Mouse (Mus musculus) heart, postnatal 0 days (tissue): ENCODE measurements around the gene Tekt2. TPM values are rescaled to one million over a fixed set of nuclear protein-coding genes. Genes with fewer than 3 reads are reported as not detected.

Source experiments
- ATAC-seq: fragments of 200-750 bp; cut with Nextera tagmentation; 2 replicates; pipeline ENCODE4 v1.8.0; 2017; ENCODE audit warnings: low read depth, moderate number of reproducible peaks, moderate library complexity; ENCODE audit not compliant: insufficient read depth
- DNase-seq: peaks from one replicate; pipeline ENCODE4 v3.0.0-alpha.2; 2016; ENCODE audit warnings: low spot score
- H3K27ac ChIP-seq: fragments of 300-500 bp; sonication (generic); 2 replicates; pipeline ENCODE4 v1.5.1; 2014; ENCODE audit warnings: low read depth, mild to moderate bottlenecking
- H3K27me3 ChIP-seq: fragments of 300-500 bp; sonication (generic); 2 replicates; pipeline ENCODE4 v1.6.1; 2014; ENCODE audit warnings: low read length, mixed read lengths; ENCODE audit not compliant: control insufficient read depth, insufficient read depth
- H3K36me3 ChIP-seq: fragments of 300-500 bp; sonication (generic); replicated peaks from 2 replicates; pipeline ENCODE4 v1.6.1; 2014; ENCODE audit warnings: low read length, mixed read lengths; ENCODE audit not compliant: control insufficient read depth, insufficient read depth
- H3K4me1 ChIP-seq: fragments of 300-500 bp; sonication (generic); 2 replicates; pipeline ENCODE4 v1.6.1; 2014; ENCODE audit warnings: antibody characterized with exemption; ENCODE audit not compliant: control insufficient read depth, insufficient read depth
- H3K4me2 ChIP-seq: fragments of 300-500 bp; sonication (generic); 2 replicates; pipeline ENCODE4 v1.6.1; 2014; ENCODE audit warnings: low read depth, mild to moderate bottlenecking, low read length, moderate library complexity
- H3K4me3 ChIP-seq: fragments of 300-500 bp; sonication (generic); 2 replicates; pipeline ENCODE4 v1.5.1; 2014; ENCODE audit warnings: low read depth, low read length
- H3K9ac ChIP-seq: fragments of 300-500 bp; sonication (generic); replicated peaks from 2 replicates; pipeline ENCODE4 v1.6.1; 2014; ENCODE audit warnings: low read depth, low read length, mixed read lengths
- H3K9me3 ChIP-seq: fragments of 300-500 bp; sonication (generic); replicated peaks from 2 replicates; pipeline ENCODE4 v1.6.1; 2016; ENCODE audit warnings: low read length; ENCODE audit not compliant: control insufficient read depth
- CTCF ChIP-seq: IDR thresholded peaks from 2 replicates; pipeline ENCODE4 v1.5.1; 2016; ENCODE audit warnings: antibody characterized with exemption, control low read depth, low read depth
- EP300 ChIP-seq: IDR thresholded peaks from 2 replicates; pipeline ENCODE4 v1.6.1; 2016; ENCODE audit warnings: antibody characterized with exemption, low read depth
- WGBS: fragments of 180-500 bp; shearing (Covaris S2); extraction: QIAGEN DNeasy Blood & Tissue Kit; methylation state at CpG from one replicate; pipeline ENCODE4 v1.1.7; 2014; 5-methylcytosine and 5-hydroxymethylcytosine counted together
- polyA plus RNA-seq: library from polyadenylated mRNA; unstranded; fragments of >200 nt; fragmentation: Nextera tagmentation; extraction: Ambion mirVana; gene quantifications from 2 replicates; pipeline ENCODE4 v1.2.1, GENCODE M21; 2015
- total RNA-seq: library from RNA; depleted of rRNA; stranded (reverse); fragments of >200 nt; gene quantifications from 2 replicates; pipeline ENCODE4 v1.2.3, GENCODE M21; 2014; ENCODE audit warnings: low replicate concordance

Tekt2 gene
- total and polyA plus RNA-seq, 2 experiments from 2014 or later: 0.27 TPM; not detected in 1

DNA sequence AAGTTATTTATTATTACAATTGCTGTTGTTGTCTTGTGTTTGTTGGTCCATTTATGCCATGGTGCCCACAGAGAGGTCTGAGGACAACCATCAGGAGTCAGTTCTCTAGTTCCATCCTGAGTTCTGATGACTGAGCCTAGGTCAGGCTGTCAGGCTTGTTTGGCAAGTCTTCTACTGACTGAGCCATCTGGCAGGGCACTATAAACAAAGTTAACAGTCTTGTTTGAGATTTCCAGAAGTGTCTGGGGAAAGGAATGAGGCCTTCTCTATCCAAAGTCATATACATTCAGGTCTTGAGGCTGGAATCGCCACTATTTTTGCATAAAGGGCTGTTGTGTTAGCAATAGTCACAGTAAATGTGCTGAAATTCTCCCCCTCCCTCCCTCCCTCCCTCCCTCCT, 6.3 kb upstream of the Tekt2 start:
- no peak overlapping the region for H3K4me3 ChIP-seq
- H3K36me3 ChIP-seq: no peaks in the 10 kb centered on the region
- H3K27me3 ChIP-seq: no peaks in the 10 kb centered on the region
- WGBS: 70% methylated on average over 1 of the region's 1 CpGs
- no peak for ATAC-seq
- H3K4me1 ChIP-seq: no peaks in the 10 kb centered on the region
- H3K27ac ChIP-seq: no peak overlapping the region
- TF ChIP-seq EP300 (no peak), CTCF (no peak)
- no peak overlapping the region for H3K4me2 ChIP-seq
- DNase-seq: no peak
- no peaks in the 10 kb centered on the region for H3K9me3 ChIP-seq
- H3K9ac ChIP-seq: no peak overlapping the region

- no peak overlapping the region for H3K9ac ChIP-seq
- H3K4me2 ChIP-seq: no peak overlapping the region
- 93% methylated on average over 4 of the region's 4 CpGs for WGBS
- TF ChIP-seq CTCF (no peak), EP300 (no peak)
- no peak for ATAC-seq
- H3K4me1 ChIP-seq: no peaks in the 10 kb centered on the region
- H3K36me3 ChIP-seq: no peaks in the 10 kb centered on the region
- H3K9me3 ChIP-seq: no peaks in the 10 kb centered on the region
- 0 out of 2 replicates have a peak, but pooled peaks cover 3% of the 10 kb centered on the region for H3K27me3 ChIP-seq
- DNase-seq: no peak
- no peak overlapping the region for H3K4me3 ChIP-seq
- H3K27ac ChIP-seq: no peak overlapping the region
Observed at GRCm38 (mm10) chr4:126330295-126330694, 4.8 kb upstream of the Tekt2 start.

DNA sequence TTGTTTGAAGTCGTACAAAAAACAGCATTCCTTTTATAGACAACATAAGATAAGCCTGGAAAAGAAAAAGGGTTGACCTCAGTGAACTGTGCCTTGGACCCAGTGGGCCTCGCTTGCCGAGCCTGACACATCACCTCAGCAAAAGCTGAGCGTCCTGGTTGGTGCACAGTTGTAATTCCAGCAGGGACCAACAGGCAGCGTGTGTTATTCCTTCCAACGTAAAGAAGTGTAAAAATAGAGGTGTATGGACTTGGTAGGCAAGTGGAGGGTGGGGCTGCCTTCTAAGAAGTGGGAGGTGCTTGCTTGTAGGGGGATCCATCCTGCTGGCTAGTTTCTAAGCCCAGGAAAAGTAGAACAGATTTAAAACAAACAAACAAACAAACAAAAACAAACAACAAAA, 548 bp upstream of the Tekt2 start:
- Histone ChIP-seq H3K36me3 (no peaks in the 10 kb centered on the region), H3K9me3 (no peaks in the 10 kb centered on the region), H3K4me1 (0 out of 2 replicates have a peak, but pooled peaks cover 4% of the 10 kb centered on the region), H3K4me2 (no peak overlapping the region), H3K27me3 (0 out of 2 replicates have a peak, but pooled peaks cover 12% of the 10 kb centered on the region), H3K9ac (no peak overlapping the region), H3K27ac (no peak overlapping the region), H3K4me3 (no peak overlapping the region)
- ATAC-seq (no peak), DNase-seq (no peak)
- WGBS: 22% methylated on average over 6 of the region's 6 CpGs
- TF ChIP-seq EP300: no peak
- no peak for TF ChIP-seq CTCF

DNA sequence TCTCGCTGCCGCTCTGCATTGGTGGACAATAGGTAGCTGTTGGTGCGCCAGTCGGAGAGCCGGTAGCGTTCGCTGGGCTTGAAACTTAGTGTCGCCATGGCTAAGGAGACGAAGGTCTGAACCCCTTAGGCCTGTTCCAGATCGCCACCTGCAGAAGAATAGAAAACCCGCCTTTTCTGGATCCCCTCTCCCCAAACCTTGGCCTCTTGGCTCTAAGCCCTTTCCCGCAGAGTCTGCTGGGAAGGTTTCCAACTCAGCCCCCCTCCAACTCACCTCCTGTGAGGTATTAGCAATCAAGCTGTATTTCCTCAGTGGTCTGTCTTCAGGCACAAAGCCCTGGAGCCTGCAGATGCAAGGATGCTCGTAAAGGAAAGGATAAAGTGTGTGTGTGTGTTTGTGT, 627 bp downstream of the Tekt2 start:
- Histone ChIP-seq H3K36me3 (no peaks in the 10 kb centered on the region), H3K9me3 (no peaks in the 10 kb centered on the region), H3K4me2 (no peak overlapping the region), H3K4me3 (no peak overlapping the region), H3K27ac (no peak overlapping the region), H3K27me3 (0 out of 2 replicates have a peak, but pooled peaks cover 12% of the 10 kb centered on the region), H3K9ac (no peak overlapping the region), H3K4me1 (0 out of 2 replicates have a peak, but pooled peaks cover 4% of the 10 kb centered on the region)
- ATAC-seq (no peak), DNase-seq (no peak)
- 40% methylated on average over 13 of the region's 13 CpGs for WGBS
- no peak for TF ChIP-seq EP300
- TF ChIP-seq CTCF: no peak

GRCm38 (mm10) chr4:126322646-126323045, 2.8 kb downstream of the Tekt2 start:
- no peak overlapping the region for H3K4me2 ChIP-seq
- H3K27ac ChIP-seq: no peak overlapping the region
- no peak overlapping the region for H3K4me3 ChIP-seq
- 94% methylated on average over 13 of the region's 13 CpGs for WGBS
- no peak overlapping the region for H3K9ac ChIP-seq
- no peak for DNase-seq
- 0 out of 2 replicates have a peak, but pooled peaks cover 12% of the 10 kb centered on the region for H3K27me3 ChIP-seq
- H3K36me3 ChIP-seq: peaks cover 7% of the 10 kb centered on the region
- ATAC-seq: no peak
- 0 out of 2 replicates have a peak, but pooled peaks cover 4% of the 10 kb centered on the region for H3K4me1 ChIP-seq
- TF ChIP-seq EP300 (no peak), CTCF (no peak)
- H3K9me3 ChIP-seq: no peaks in the 10 kb centered on the region
